ENCODE assay signal across 9 mouse cellular contexts in the genomic region with DNA sequence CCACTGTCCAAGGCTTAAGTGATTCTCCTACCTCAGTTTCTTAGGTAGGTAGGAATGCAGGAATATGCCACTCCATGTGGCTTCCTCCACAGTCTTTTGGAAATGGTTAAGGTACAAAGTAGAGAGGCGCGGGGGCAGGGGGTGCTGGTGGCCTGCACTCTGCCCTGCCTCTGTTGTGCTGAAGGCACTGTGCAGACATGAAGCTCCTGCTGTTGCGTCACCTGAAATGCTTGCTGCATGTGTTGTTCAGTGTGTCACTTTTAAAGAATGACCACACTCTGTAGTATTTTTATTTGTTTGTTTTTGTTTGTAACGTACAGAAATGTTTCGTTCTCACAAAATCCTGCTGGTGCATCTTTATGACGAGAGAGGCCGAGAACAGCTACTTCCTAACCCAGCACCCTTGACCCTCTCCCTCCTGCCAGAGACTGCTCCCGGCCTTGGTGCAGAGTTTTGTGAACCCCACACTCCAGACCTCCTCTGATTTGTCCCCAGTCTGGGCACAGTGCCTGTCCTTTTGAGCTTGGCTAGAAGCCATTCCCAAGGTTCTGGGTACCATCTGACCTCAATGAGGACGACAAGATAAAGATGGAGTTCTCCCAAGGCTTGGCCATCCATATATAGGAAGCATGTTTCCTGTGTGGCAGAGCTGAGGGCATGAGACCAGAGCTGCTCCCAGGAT. TPM values are rescaled to one million over a fixed set of nuclear protein-coding genes. Genes with fewer than 3 reads are reported as not detected.
DNase-seq lines count a peak whose midpoint lies in the region; TF ChIP-seq lines count a peak whose summit lies in the region.
"Had no signal": no experiment of that assay in that cellular context is flagged by ENCODE, and none has a peak within 500 bp of the region (broad histone marks: within the 10 kb centered on the region; RNA-seq: fewer than 3 reads in every experiment).

No protein-coding gene starts in this region.

- TF ChIP-seq CTCF in layer of hippocampus, adult 2 months (conservative IDR thresholded peaks at IDR 0.05), result no peak

- no peak for DNase-seq in layer of hippocampus, adult 2 months (ENCODE audit: low spot score in 2 of 2)
- no peak for DNase-seq in layer of hippocampus, adult 9-11 months
- DNase-seq in MN1 (ENCODE audit: low spot score), result peak; percentile 45
- DNase-seq in cerebellum, adult 18-20 months, result peak; percentile 64 to 67
- peak; percentile 59 for DNase-seq in kidney, adult 9 months
- no peak for DNase-seq in layer of hippocampus, adult 9-10 months (ENCODE audit: low spot score)
- no peak for DNase-seq in natural killer cell, adult 2 months (ENCODE audit: low spot score in 2 of 2)
- DNase-seq in right cerebral cortex, postnatal 25 days, result no peak

- no peak overlapping the region for H3K4me3 ChIP-seq in layer of hippocampus, adult 2 months
- H3K4me3 ChIP-seq: myocyte had no signal

- H3K27ac ChIP-seq in layer of hippocampus, adult 2 months, result peak overlapping the region; percentile 18; the same call in 1 of the 2 replicates

RNA-seq across cellular contexts. Expression of a gene that starts 35.2 kb away (rescaled TPM):
- total RNA-seq in layer of hippocampus, adult 2 months (2021), result 10 to 100 TPM; 40.4 to 41.4 TPM

RNA-seq across cellular contexts. Expression of a gene that starts 35.3 kb away (rescaled TPM):
- 100 to 1,000 TPM; 128 to 130 TPM for total RNA-seq in layer of hippocampus, adult 2 months (2021)

RNA-seq across cellular contexts. Expression of a gene that starts 43.0 kb away (rescaled TPM):
- total RNA-seq in layer of hippocampus, adult 2 months (2021), result 10 to 100 TPM; 19.7 to 21.4 TPM

RNA-seq across cellular contexts. Expression of a gene that starts 43.5 kb away (rescaled TPM):
- 10 to 100 TPM; 74.6 to 75.1 TPM for total RNA-seq in layer of hippocampus, adult 2 months (2021)

Comparison
In these comparisons a context has a peak if more than half of its experiments do, and no peak if none do; other contexts are left out.
1. DNase-seq: peak in MN1 (single experiment), cerebellum, adult 18-20 months (2 of 2) and kidney, adult 9 months (single experiment); none in layer of hippocampus, adult 2 months (0 of 2), layer of hippocampus, adult 9-11 months (single experiment), layer of hippocampus, adult 9-10 months (single experiment), natural killer cell, adult 2 months (0 of 2) and right cerebral cortex, postnatal 25 days (single experiment).